Mouse (Mus musculus): ENCODE measurements around the gene Apoc3. TPM values are rescaled to one million over a fixed set of nuclear protein-coding genes. Genes with fewer than 3 reads are reported as not detected.
A peak's percentile ranks its signal among the peaks of the same experiment; 100 is the strongest.

The Apoc3 gene
- polyA plus RNA-seq, 1 experiment from 2014 or later: not detected

DNA sequence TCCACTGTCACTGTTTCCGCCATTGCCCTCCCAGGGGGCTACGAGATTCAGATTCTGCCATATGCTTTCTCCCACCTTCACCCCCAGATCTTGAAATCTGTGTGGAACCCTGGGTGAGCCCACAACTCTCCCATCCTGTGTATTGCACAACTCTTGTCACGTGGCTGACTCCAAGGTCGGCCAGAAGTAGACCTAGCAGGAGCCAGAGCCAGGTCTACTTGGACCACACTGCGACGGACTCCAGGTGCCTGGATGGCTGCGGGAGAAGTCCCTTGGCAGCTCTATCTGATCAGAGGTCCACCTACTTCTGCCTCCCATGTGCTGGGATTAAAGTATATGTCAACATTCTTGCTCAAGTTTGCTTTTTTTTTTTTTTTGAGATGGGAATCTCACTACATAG, 25.7 kb upstream of the Apoc3 start:
- H3K36me3 ChIP-seq (ENCODE audit: control insufficient read depth, insufficient read depth, low read length): no peaks in the 10 kb centered on the region
- no peaks in the 10 kb centered on the region for H3K4me1 ChIP-seq (ENCODE audit: control insufficient read depth, insufficient read depth, low read length)
- no peak overlapping the region for H3K9ac ChIP-seq (replicated peaks; ENCODE audit: low read depth, low read length)
- no peaks in the 10 kb centered on the region for H3K27me3 ChIP-seq (ENCODE audit: control insufficient read depth, insufficient read depth, low read length)
- 80% methylated on average over 7 of the region's 7 CpGs for WGBS
- H3K27ac ChIP-seq (ENCODE audit: low read length): no peak overlapping the region
- no peak overlapping the region for H3K4me3 ChIP-seq (ENCODE audit: low read depth, low read length)
- no peaks in the 10 kb centered on the region for H3K9me3 ChIP-seq (ENCODE audit: control insufficient read depth, low read depth, low read length)
- no peak for ATAC-seq (ENCODE audit: insufficient number of reproducible peaks, insufficient read depth, low FRiP score, low read depth)
- no peak overlapping the region for H3K4me2 ChIP-seq (replicated peaks; ENCODE audit: low read depth, low read length)

DNA sequence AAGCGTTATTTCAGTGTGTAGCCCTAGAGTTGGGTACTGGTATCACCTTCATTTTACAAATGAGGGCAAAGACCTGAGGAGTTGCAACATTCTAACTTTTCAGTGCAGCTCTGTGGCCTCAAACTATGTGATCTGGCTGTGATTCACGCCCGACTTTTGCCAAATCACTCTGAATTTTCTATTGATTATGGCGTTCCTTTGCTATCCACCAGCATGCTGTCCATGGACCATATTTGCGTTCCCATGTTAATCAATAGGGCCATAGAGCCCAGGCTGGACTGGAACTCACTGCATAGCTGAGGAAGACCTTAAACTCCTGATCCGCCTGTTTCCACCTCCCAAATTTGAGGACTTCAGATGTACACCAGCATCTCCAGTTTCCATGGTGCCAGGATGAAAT, 23.7 kb upstream of the Apoc3 start:
- H3K4me1 ChIP-seq (ENCODE audit: control insufficient read depth, insufficient read depth, low read length): no peaks in the 10 kb centered on the region
- no peak for ATAC-seq (ENCODE audit: insufficient number of reproducible peaks, insufficient read depth, low FRiP score, low read depth)
- H3K4me3 ChIP-seq (ENCODE audit: low read depth, low read length): no peak overlapping the region

DNA sequence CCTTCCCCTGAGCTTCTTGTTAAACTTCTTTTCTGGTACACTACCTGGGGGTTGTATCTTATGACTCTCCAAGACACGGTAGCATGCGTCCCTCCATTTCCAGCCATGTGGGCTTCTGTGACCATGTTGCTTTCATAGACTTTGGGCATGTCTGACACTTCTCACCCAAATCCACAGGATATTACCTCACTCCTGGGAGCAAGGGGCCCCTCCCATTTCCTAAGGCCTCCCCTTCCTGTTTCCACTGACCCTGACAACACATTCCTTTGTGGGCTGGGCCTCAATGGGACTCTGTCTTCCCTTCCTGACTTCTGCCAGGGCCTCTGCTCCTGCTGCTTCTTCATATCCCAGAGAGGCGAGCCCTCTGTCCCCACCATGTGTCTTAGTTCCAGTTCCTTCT, 22.1 kb upstream of the Apoc3 start:
- H3K4me3 ChIP-seq (ENCODE audit: low read depth, low read length): no peak overlapping the region
- H3K4me1 ChIP-seq (ENCODE audit: control insufficient read depth, insufficient read depth, low read length): no peaks in the 10 kb centered on the region
- H3K27me3 ChIP-seq (ENCODE audit: control insufficient read depth, insufficient read depth, low read length): no peaks in the 10 kb centered on the region
- H3K4me2 ChIP-seq (replicated peaks; ENCODE audit: low read depth, low read length): no peak overlapping the region
- ATAC-seq (ENCODE audit: insufficient number of reproducible peaks, insufficient read depth, low FRiP score, low read depth): no peak
- H3K9me3 ChIP-seq (ENCODE audit: control insufficient read depth, low read depth, low read length): no peaks in the 10 kb centered on the region
- H3K36me3 ChIP-seq (ENCODE audit: control insufficient read depth, insufficient read depth, low read length): no peaks in the 10 kb centered on the region
- H3K9ac ChIP-seq (replicated peaks; ENCODE audit: low read depth, low read length): no peak overlapping the region
- 83% methylated on average over 3 of the region's 3 CpGs for WGBS
- H3K27ac ChIP-seq (ENCODE audit: low read length): no peak overlapping the region

More for the DNA sequence above, 23.7 kb upstream of the Apoc3 start:
- H3K9ac ChIP-seq (replicated peaks; ENCODE audit: low read depth, low read length): no peak overlapping the region
- H3K36me3 ChIP-seq (ENCODE audit: control insufficient read depth, insufficient read depth, low read length): no peaks in the 10 kb centered on the region
- H3K4me2 ChIP-seq (replicated peaks; ENCODE audit: low read depth, low read length): no peak overlapping the region
- no peaks in the 10 kb centered on the region for H3K9me3 ChIP-seq (ENCODE audit: control insufficient read depth, low read depth, low read length)
- H3K27ac ChIP-seq (ENCODE audit: low read length): no peak overlapping the region
- H3K27me3 ChIP-seq (ENCODE audit: control insufficient read depth, insufficient read depth, low read length): no peaks in the 10 kb centered on the region
- WGBS: 87% methylated on average over 6 of the region's 6 CpGs

GRCm38 (mm10) chr9:46256658-46257385, 21.4 kb upstream of the Apoc3 start:
- ATAC-seq (ENCODE audit: insufficient number of reproducible peaks, insufficient read depth, low FRiP score, low read depth): no peak
- H3K4me2 ChIP-seq (replicated peaks; ENCODE audit: low read depth, low read length): no peak overlapping the region
- H3K27me3 ChIP-seq (ENCODE audit: control insufficient read depth, insufficient read depth, low read length): no peaks in the 10 kb centered on the region
- no peak overlapping the region for H3K27ac ChIP-seq (ENCODE audit: low read length)
- H3K9ac ChIP-seq (replicated peaks; ENCODE audit: low read depth, low read length): no peak overlapping the region
- no peaks in the 10 kb centered on the region for H3K36me3 ChIP-seq (ENCODE audit: control insufficient read depth, insufficient read depth, low read length)
- no peak overlapping the region for H3K4me3 ChIP-seq (ENCODE audit: low read depth, low read length)
- no peaks in the 10 kb centered on the region for H3K9me3 ChIP-seq (ENCODE audit: control insufficient read depth, low read depth, low read length)
- no peaks in the 10 kb centered on the region for H3K4me1 ChIP-seq (ENCODE audit: control insufficient read depth, insufficient read depth, low read length)
- 81% methylated on average over 10 of the region's 10 CpGs for WGBS

GRCm38 (mm10) chr9:46256177-46256576, 20.7 kb upstream of the Apoc3 start:
- Histone ChIP-seq H3K27ac (ENCODE audit: low read length) (no peak overlapping the region), H3K36me3 (ENCODE audit: control insufficient read depth, insufficient read depth, low read length) (no peaks in the 10 kb centered on the region), H3K4me1 (ENCODE audit: control insufficient read depth, insufficient read depth, low read length) (no peaks in the 10 kb centered on the region), H3K9ac (replicated peaks; ENCODE audit: low read depth, low read length) (no peak overlapping the region), H3K4me2 (replicated peaks; ENCODE audit: low read depth, low read length) (no peak overlapping the region), H3K4me3 (ENCODE audit: low read depth, low read length) (no peak overlapping the region), H3K9me3 (ENCODE audit: control insufficient read depth, low read depth, low read length) (no peaks in the 10 kb centered on the region), H3K27me3 (ENCODE audit: control insufficient read depth, insufficient read depth, low read length) (no peaks in the 10 kb centered on the region)
- WGBS: 84% methylated on average over 7 of the region's 7 CpGs
- ATAC-seq (ENCODE audit: insufficient number of reproducible peaks, insufficient read depth, low FRiP score, low read depth): no peak

GRCm38 (mm10) chr9:46246752-46247324, 11.4 kb upstream of the Apoc3 start:
- no peaks in the 10 kb centered on the region for H3K9me3 ChIP-seq (ENCODE audit: control insufficient read depth, low read depth, low read length)
- H3K4me1 ChIP-seq (ENCODE audit: control insufficient read depth, insufficient read depth, low read length): 0 out of 2 replicates have a peak, but pooled peaks cover 4% of the 10 kb centered on the region
- H3K4me3 ChIP-seq (ENCODE audit: low read depth, low read length): no peak overlapping the region
- H3K27me3 ChIP-seq (ENCODE audit: control insufficient read depth, insufficient read depth, low read length): no peaks in the 10 kb centered on the region
- no peak overlapping the region for H3K27ac ChIP-seq (ENCODE audit: low read length)
- peak; percentile 64; the same call in 1 of the 2 replicates for ATAC-seq (ENCODE audit: insufficient number of reproducible peaks, insufficient read depth, low FRiP score, low read depth)
- H3K36me3 ChIP-seq (ENCODE audit: control insufficient read depth, insufficient read depth, low read length): no peaks in the 10 kb centered on the region
- no peak overlapping the region for H3K9ac ChIP-seq (replicated peaks; ENCODE audit: low read depth, low read length)
- WGBS: 25% methylated on average over 11 of the region's 11 CpGs
- no peak overlapping the region for H3K4me2 ChIP-seq (replicated peaks; ENCODE audit: low read depth, low read length)

GRCm38 (mm10) chr9:46243584-46243983, 8.1 kb upstream of the Apoc3 start:
- Histone ChIP-seq H3K4me3 (ENCODE audit: low read depth, low read length) (no peak overlapping the region), H3K9me3 (ENCODE audit: control insufficient read depth, low read depth, low read length) (no peaks in the 10 kb centered on the region), H3K27me3 (ENCODE audit: control insufficient read depth, insufficient read depth, low read length) (no peaks in the 10 kb centered on the region), H3K4me2 (replicated peaks; ENCODE audit: low read depth, low read length) (no peak overlapping the region), H3K27ac (ENCODE audit: low read length) (no peak overlapping the region), H3K9ac (replicated peaks; ENCODE audit: low read depth, low read length) (no peak overlapping the region), H3K36me3 (ENCODE audit: control insufficient read depth, insufficient read depth, low read length) (no peaks in the 10 kb centered on the region), H3K4me1 (ENCODE audit: control insufficient read depth, insufficient read depth, low read length) (0 out of 2 replicates have a peak, but pooled peaks cover 4% of the 10 kb centered on the region)
- 49% methylated on average over 8 of the region's 8 CpGs for WGBS
- no peak for ATAC-seq (ENCODE audit: insufficient number of reproducible peaks, insufficient read depth, low FRiP score, low read depth)

GRCm38 (mm10) chr9:46243122-46243521, 7.7 kb upstream of the Apoc3 start:
- Histone ChIP-seq H3K36me3 (ENCODE audit: control insufficient read depth, insufficient read depth, low read length) (no peaks in the 10 kb centered on the region), H3K9ac (replicated peaks; ENCODE audit: low read depth, low read length) (no peak overlapping the region), H3K4me2 (replicated peaks; ENCODE audit: low read depth, low read length) (no peak overlapping the region), H3K27ac (ENCODE audit: low read length) (no peak overlapping the region), H3K4me1 (ENCODE audit: control insufficient read depth, insufficient read depth, low read length) (0 out of 2 replicates have a peak, but pooled peaks cover 4% of the 10 kb centered on the region), H3K9me3 (ENCODE audit: control insufficient read depth, low read depth, low read length) (no peaks in the 10 kb centered on the region), H3K4me3 (ENCODE audit: low read depth, low read length) (no peak overlapping the region), H3K27me3 (ENCODE audit: control insufficient read depth, insufficient read depth, low read length) (no peaks in the 10 kb centered on the region)
- WGBS: 70% methylated on average over 4 of the region's 4 CpGs
- no peak for ATAC-seq (ENCODE audit: insufficient number of reproducible peaks, insufficient read depth, low FRiP score, low read depth)

Data from stomach, embryonic 14.5 days (tissue).